Mouse (Mus musculus) bone marrow, adult 2 months (tissue): ENCODE data around the gene Prmt1.

ENCODE experiments used
- CTCF ChIP-seq: fragments of 200-500 bp; IDR thresholded peaks from 2 replicates; pipeline ENCODE4 v1.5.1; 2011; ENCODE audit warnings: low read length, control low read depth; ENCODE audit not compliant: control insufficient read depth, insufficient read depth
- POLR2A ChIP-seq: fragments of 200-500 bp; IDR thresholded peaks from 2 replicates; pipeline ENCODE4 v1.6.1; 2011; ENCODE audit warnings: low read depth, mild to moderate bottlenecking, control low read depth, low read length, borderline replicate concordance; ENCODE audit not compliant: control insufficient read depth

GRCm38 (mm10) chr7:45000539-45001114, 14.3 kb upstream of the Prmt1 start:
- TF ChIP-seq CTCF (no peak), POLR2A (no peak)
